Mouse (Mus musculus) megakaryocyte, embryonic 14.5 days (primary cell): Measurements from ENCODE around the gene Dapl1. TPM values are rescaled to one million over a fixed set of nuclear protein-coding genes. Genes with fewer than 3 reads are reported as not detected.

Source experiments
- H3K27me3 ChIP-seq: replicated peaks from 2 replicates; pipeline ENCODE3; 2012; ENCODE audit warnings: inconsistent platforms
- H3K36me3 ChIP-seq: replicated peaks from 2 replicates; pipeline ENCODE3; 2012; ENCODE audit warnings: low read length, inconsistent platforms, mixed read lengths
- H3K4me1 ChIP-seq: 2 replicates; pipeline ENCODE4 v1.6.1; 2012; ENCODE audit warnings: inconsistent platforms
- H3K4me3 ChIP-seq: replicated peaks from 2 replicates; pipeline ENCODE3; 2012; ENCODE audit warnings: moderate library complexity, mild to moderate bottlenecking, inconsistent platforms
- H3K9me3 ChIP-seq: 2 replicates; pipeline ENCODE4 v1.6.1; 2012; ENCODE audit warnings: inconsistent platforms
- FLI1 ChIP-seq: IDR thresholded peaks from 2 replicates; pipeline ENCODE4 v1.6.1; 2012; ENCODE audit warnings: low read length, inconsistent platforms, mixed read lengths
- GATA1 ChIP-seq: IDR thresholded peaks from 3 replicates; pipeline ENCODE4 v1.6.1; 2012; ENCODE audit warnings: mixed read lengths, low read length, inconsistent platforms, borderline replicate concordance
- polyA plus RNA-seq: library from polyadenylated mRNA; stranded (reverse); fragments of >175 nt; gene quantifications from 2 replicates; pipeline ENCODE4 v1.2.3, GENCODE M21; 2012; ENCODE audit warnings: low replicate concordance; ENCODE audit not compliant: insufficient read depth

The Dapl1 gene
- polyA plus RNA-seq: not detected in 2 replicates

DNA sequence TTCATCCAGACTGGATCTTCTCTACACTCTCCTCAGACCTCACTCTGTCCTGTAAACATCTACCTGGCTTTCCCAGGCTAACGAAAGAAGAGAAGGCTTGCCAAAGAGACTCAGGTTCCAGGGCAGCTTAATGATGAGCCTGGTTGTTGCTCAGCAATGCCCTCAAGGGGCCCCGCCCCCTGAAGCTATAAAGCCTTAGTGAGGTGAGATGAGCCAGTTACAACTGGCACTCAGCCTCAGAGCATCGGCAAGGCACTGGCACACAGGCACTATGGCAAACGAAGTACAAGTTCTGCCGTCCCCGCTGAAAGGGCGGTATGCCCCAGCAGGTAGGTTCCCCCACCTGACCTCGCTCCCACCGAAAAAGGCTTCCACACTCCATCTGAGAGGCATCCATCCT, at the start of gene Dapl1:
TSS of gene Dapl1 (plus strand) at position 216 of the 400 bp plus-strand sequence.
- TF ChIP-seq GATA1 (no peak), FLI1 (no peak)
- Histone ChIP-seq H3K9me3 (0 out of 2 replicates have a peak, but pooled peaks cover 3% of the 10 kb centered on the region), H3K36me3 (no peaks in the 10 kb centered on the region), H3K4me3 (no peak within 1 kb of the TSS), H3K27me3 (no peaks in the 10 kb centered on the region), H3K4me1 (no peaks in the 10 kb centered on the region)

DNA sequence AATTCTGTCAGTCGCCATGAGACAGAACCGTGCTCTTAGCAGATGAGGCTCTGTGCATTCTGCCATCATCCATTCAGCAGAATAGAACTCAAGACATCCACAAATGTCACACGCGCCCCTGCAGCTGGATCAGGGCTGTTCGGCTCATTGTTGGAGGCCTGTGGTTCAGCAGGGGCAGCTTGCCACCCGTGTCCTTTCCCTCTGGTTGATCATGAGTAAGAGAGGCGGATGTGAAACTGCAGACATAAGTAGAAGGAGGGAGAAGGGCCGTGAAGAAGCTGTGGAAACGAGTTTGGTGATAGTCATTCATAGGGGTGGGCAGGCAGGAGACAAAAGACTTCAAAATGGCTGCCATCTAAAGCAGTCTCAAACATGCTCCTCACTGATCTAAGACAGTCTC, 49.6 kb upstream of the Dapl1 start:
- no peak for TF ChIP-seq FLI1
- TF ChIP-seq GATA1: no peak
- Histone ChIP-seq H3K4me1 (peaks cover 11% of the 10 kb centered on the region), H3K27me3 (no peaks in the 10 kb centered on the region), H3K9me3 (peaks cover 33% of the 10 kb centered on the region), H3K4me3 (no peak overlapping the region), H3K36me3 (no peaks in the 10 kb centered on the region)

DNA sequence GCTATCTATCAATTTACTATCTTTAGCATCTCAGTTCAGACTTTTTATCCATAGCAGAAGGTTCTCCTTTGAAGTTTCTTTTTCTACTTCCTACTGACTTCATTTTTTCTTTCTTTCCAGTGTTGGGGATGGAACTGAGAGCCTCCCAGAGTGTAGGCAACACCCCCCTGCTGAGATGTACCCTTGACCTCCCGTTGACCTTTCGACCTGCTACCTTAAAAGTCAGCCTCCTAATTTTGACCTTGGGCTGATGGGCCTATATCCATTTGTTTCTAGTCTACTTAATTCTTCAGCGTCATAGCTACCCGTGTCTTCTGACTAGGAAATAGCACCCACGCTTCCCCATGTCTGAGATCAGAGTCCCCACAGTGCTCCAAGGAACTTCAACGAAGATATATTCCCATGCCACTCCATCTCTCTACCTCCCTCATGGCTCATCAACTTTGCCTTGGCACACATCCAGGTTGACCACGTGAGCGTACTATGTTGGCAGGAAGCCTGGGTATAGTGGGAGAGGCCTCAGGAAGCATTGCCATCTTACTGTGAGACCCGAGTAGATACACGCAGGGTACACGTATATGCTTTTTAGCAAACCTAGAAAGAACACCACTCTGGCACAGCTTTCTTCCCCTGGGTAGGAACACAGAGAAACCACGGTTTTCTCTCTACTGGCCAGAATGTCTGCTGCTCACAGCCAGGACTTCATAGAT, 46.6 kb upstream of the Dapl1 start:
- H3K4me1 ChIP-seq: peaks cover 11% of the 10 kb centered on the region
- TF ChIP-seq FLI1 (no peak), GATA1 (no peak)
- H3K36me3 ChIP-seq: no peaks in the 10 kb centered on the region
- H3K4me3 ChIP-seq: peak overlapping the region; percentile 48
- peaks cover 22% of the 10 kb centered on the region for H3K9me3 ChIP-seq
- peaks cover 3% of the 10 kb centered on the region for H3K27me3 ChIP-seq

DNA sequence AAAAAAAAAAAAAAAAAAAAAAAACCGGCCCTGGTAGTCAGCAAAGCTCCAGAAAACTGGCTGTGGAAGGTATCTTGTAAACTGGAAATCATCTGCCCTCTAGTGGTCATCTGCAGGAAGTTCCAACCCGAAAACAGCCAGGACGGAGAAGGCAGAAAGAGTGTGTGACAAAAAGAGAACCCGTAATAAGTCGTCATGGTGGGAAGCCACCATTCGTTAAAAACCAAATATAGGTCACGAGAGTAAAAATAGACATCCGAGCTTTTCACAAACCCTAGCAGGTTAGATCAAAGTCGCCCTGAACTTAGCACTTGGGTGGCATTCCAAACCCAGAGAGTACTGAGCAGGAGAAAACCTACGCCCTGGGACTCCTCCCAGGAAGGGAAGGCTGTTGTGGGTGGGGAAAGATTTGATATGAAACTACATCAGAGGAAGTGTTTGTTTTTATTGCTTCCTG, 45.9 kb upstream of the Dapl1 start:
- peaks cover 3% of the 10 kb centered on the region for H3K27me3 ChIP-seq
- H3K9me3 ChIP-seq: peaks cover 22% of the 10 kb centered on the region
- peak overlapping the region; percentile 38 for H3K4me3 ChIP-seq
- peaks cover 11% of the 10 kb centered on the region for H3K4me1 ChIP-seq
- H3K36me3 ChIP-seq: no peaks in the 10 kb centered on the region
- TF ChIP-seq FLI1 (no peak), GATA1 (no peak)

DNA sequence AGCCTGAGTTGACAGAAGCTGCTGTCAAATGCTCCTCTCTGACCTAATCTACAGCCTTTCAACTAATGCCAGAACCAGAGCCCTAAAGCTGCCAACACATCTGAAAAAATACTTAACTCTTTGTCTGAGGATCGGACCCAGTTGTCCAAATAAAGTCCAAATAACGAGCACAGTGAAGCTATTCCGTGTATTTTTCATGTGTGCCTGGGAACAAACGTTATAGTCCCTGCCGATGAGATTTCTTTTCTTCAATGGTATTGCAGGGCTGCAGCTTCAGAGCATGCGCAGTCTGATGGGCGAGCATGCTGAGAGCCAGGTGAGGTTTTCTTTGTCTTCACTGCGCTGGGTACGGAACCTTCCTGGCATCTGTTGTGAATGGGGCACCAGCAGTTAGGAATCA, 44.6 kb upstream of the Dapl1 start:
- Histone ChIP-seq H3K9me3 (peaks cover 15% of the 10 kb centered on the region), H3K36me3 (no peaks in the 10 kb centered on the region), H3K4me3 (no peak overlapping the region), H3K4me1 (peaks cover 11% of the 10 kb centered on the region), H3K27me3 (peaks cover 3% of the 10 kb centered on the region)
- TF ChIP-seq FLI1 (no peak), GATA1 (no peak)

DNA sequence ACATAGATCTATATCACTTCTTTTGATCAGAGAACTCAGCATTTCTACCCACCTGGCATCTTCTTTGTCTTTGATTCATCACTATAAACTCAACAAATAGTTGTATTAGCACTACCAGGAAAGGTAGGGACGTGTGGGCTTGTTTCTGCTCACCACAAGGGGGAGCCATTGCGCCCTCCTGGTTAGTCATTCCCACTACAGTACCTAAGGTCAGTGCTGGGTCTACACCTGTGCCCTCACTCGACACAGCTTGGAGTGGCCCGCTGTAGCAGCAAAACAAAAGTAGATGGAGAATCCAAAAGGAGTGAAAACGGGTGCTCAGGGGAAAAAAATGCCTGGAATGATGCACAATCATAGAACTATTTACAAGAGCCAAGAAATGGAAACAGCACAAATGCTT, 44.0 kb upstream of the Dapl1 start:
- TF ChIP-seq FLI1 (no peak), GATA1 (no peak)
- Histone ChIP-seq H3K27me3 (peaks cover 3% of the 10 kb centered on the region), H3K4me3 (no peak overlapping the region), H3K36me3 (no peaks in the 10 kb centered on the region), H3K4me1 (peaks cover 11% of the 10 kb centered on the region), H3K9me3 (peaks cover 11% of the 10 kb centered on the region)

DNA sequence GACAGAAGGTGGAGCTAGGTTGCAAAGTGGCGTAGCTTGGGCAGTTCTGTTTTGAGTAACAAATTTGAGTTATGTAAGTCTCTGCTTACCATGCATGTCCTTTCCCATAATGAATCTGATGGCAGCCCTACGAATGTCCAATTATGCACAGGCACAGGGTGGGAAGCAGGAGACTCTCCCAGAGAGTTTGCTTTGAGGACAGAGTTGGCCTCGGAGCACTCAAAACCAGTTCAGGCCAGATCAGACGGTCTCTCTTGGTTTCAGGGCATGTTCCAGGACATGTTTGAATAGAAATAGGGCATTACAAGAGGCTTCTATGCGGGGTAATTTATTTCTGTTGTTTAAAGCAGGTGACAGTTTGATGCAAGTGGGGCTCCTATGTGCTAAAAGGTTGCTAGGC, 42.8 kb upstream of the Dapl1 start:
- Histone ChIP-seq H3K27me3 (peaks cover 3% of the 10 kb centered on the region), H3K4me1 (peaks cover 11% of the 10 kb centered on the region), H3K4me3 (no peak overlapping the region), H3K36me3 (no peaks in the 10 kb centered on the region), H3K9me3 (no peaks in the 10 kb centered on the region)
- TF ChIP-seq FLI1: no peak
- no peak for TF ChIP-seq GATA1

DNA sequence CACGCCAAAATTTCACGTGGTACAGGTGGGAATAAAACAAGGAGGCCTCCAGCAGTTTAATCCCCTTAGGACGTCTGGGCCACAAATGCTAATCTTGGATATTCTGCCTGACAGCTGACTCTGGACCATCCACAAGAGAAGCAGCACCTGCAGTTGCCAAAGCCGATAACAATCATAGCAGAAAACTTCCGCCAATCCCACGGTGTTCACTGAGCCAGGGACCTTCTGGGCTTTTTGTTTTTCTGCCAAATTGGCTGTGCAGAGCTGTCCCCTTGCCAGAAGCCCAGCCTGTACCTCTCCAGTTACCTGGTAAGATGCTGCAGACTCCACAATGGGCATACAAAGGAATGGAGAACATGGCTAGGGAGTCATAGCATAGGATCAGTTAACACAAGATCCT, 37.8 kb upstream of the Dapl1 start:
- no peaks in the 10 kb centered on the region for H3K36me3 ChIP-seq
- no peak for TF ChIP-seq GATA1
- TF ChIP-seq FLI1: no peak
- no peaks in the 10 kb centered on the region for H3K27me3 ChIP-seq
- H3K4me3 ChIP-seq: no peak overlapping the region
- no peaks in the 10 kb centered on the region for H3K9me3 ChIP-seq
- H3K4me1 ChIP-seq: no peaks in the 10 kb centered on the region

DNA sequence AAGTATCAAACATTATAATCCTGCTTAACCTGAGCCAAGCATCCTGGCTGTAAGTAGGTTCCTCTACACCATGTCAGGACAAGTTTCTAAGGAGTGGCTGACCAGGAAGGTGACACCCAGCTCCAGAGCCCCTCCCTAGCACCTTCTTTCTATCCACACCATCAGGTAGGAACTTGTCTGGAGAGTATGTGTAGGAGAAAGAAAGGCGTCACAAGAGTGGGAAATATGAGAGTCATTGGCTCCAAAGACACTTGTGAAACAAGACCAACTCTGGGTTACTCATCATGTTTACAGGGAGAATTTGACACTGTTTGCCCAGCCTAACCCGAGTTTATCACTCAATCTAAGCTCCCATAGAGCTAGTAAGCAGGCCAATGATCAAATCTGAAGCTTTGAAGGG, 36.7 kb upstream of the Dapl1 start:
- Histone ChIP-seq H3K27me3 (no peaks in the 10 kb centered on the region), H3K4me3 (no peak overlapping the region), H3K9me3 (no peaks in the 10 kb centered on the region), H3K4me1 (no peaks in the 10 kb centered on the region), H3K36me3 (no peaks in the 10 kb centered on the region)
- TF ChIP-seq FLI1 (no peak), GATA1 (no peak)

DNA sequence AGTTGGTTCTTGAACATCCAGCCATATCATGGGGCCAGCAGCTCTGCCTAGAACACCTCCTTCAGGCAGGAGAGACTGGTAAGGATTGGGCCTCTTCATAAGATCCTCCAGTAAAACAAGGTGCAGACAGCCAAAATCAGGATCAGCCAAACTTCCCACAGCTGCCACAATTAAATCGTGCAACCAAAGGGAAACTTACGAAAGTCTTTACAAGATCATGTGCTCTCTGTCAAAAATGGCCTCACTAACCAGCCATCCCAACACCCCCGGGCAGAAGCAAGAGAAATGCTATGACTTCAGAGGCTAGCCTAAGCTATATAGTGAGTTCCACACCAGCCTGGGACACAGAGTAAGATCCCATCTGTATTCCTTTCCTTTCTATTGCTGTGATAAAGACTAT, 35.9 kb upstream of the Dapl1 start:
- H3K36me3 ChIP-seq: no peaks in the 10 kb centered on the region
- H3K4me1 ChIP-seq: no peaks in the 10 kb centered on the region
- H3K9me3 ChIP-seq: no peaks in the 10 kb centered on the region
- no peaks in the 10 kb centered on the region for H3K27me3 ChIP-seq
- TF ChIP-seq GATA1 (no peak), FLI1 (no peak)
- no peak overlapping the region for H3K4me3 ChIP-seq
